Mouse (Mus musculus) olfactory bulb, adult 2 months (tissue): ENCODE measurements at regions not wholly inside any gene's neighbourhood (a gene's known extent, or its start where the extent isn't known, plus 50 kb on each side); places are given as distances from the start of the nearest gene placed in this dataset.

ENCODE experiments used
- H3K27ac ChIP-seq: fragments of 200-500 bp; 2 replicates; pipeline ENCODE4 v1.5.1; 2012; ENCODE audit warnings: low read depth, low read length; ENCODE audit not compliant: insufficient read depth
- H3K4me1 ChIP-seq: fragments of 200-500 bp; 2 replicates; pipeline ENCODE4 v1.6.1; 2012; ENCODE audit warnings: low read length; ENCODE audit not compliant: control insufficient read depth, insufficient read depth
- H3K4me3 ChIP-seq: fragments of 200-500 bp; 2 replicates; pipeline ENCODE4 v1.5.1; 2012; ENCODE audit warnings: mild to moderate bottlenecking, low read depth, low read length, moderate library complexity; ENCODE audit not compliant: insufficient read depth
- CTCF ChIP-seq: fragments of 200-500 bp; IDR thresholded peaks from 2 replicates; pipeline ENCODE4 v1.5.1; 2012; ENCODE audit warnings: low read depth, mild to moderate bottlenecking, low read length, moderate library complexity; ENCODE audit not compliant: insufficient read depth
- POLR2A ChIP-seq: fragments of 200-500 bp; IDR thresholded peaks from 2 replicates; pipeline ENCODE4 v1.6.1; 2012; ENCODE audit warnings: mild to moderate bottlenecking, low read depth, low read length, moderate library complexity; ENCODE audit not compliant: insufficient read depth
- WGBS: fragments of 180-500 bp; shearing (Covaris S2); methylation state at CpG from one replicate; pipeline ENCODE4 v1.1.7; 2018; 5-methylcytosine and 5-hydroxymethylcytosine counted together

DNA sequence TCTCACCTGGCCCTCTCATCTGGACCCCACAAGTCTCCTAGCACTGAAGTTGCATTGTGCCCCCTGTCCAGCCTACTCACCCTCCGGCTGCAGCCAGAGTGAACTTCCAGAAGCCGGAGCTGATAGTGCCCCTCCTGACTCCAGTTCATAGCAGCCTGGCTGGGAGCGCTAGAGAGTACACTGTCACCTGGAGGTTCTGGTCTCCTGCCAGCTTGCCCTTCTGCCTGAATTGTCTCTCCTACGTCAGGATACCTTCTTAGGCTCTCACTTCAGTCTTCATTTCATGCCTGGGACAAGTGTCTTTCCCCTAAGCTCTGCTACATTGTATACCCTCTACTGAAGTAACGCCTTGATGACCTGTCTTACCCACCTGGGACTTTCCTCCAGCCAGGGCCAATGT is 112.3 kb downstream of the Efnb1 start:
- H3K4me3 ChIP-seq, result no peak overlapping the region
- no peak overlapping the region for H3K27ac ChIP-seq
- no peaks in the 10 kb centered on the region for H3K4me1 ChIP-seq
- TF ChIP-seq CTCF, result no peak
- no peak for TF ChIP-seq POLR2A
- WGBS, result 95% methylated on average over 5 of the region's 5 CpGs

DNA sequence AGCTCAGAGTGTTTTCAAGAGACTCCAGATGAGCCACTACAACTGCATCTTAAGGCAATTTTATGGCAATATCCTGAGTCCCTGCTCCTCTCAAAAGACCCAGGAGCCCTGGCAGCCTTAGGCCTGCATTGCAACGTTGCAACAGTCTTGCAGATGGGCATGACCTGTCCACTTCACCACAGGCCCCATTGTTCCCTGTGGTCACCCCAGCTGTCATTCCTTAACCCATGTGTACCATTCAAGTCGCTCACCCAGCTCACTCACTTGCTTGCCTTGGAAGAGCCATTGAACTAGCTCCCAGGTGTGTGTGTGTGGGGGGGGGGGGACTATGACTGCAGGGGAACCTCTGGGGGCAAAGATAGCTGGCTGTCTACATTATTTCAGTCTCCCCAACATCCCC is 110.8 kb downstream of the Efnb1 start:
- Histone ChIP-seq H3K4me3 (no peak overlapping the region), H3K27ac (no peak overlapping the region), H3K4me1 (0 out of 2 replicates have a peak, but pooled peaks cover 2% of the 10 kb centered on the region)
- TF ChIP-seq CTCF (no peak), POLR2A (no peak)
- WGBS, result 77% methylated on average over 2 of the region's 2 CpGs

DNA sequence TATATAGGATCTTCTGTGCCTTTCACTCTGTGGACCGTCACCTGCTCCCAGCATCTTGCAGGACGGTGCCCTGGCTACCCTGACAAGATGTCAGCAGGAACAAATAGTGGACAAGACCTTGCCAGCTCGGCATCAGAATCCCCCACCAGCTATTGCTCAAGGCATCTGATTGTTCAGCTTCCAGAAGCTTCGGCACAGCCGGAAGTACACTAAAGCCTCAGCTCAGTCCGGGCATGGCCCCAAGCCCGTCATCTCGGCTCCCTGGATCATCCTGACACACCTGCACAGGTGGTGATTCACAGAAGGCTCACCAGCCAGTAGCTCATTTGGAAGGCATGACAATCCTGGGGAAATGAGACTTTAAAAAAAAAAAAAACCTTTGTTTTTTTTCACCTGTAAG is 110.1 kb downstream of the Efnb1 start:
- Histone ChIP-seq H3K4me1 (0 out of 2 replicates have a peak, but pooled peaks cover 2% of the 10 kb centered on the region), H3K27ac (no peak overlapping the region), H3K4me3 (no peak overlapping the region)
- TF ChIP-seq CTCF, result no peak
- no peak for TF ChIP-seq POLR2A
- WGBS, result 90% methylated on average over 8 of the region's 8 CpGs

DNA sequence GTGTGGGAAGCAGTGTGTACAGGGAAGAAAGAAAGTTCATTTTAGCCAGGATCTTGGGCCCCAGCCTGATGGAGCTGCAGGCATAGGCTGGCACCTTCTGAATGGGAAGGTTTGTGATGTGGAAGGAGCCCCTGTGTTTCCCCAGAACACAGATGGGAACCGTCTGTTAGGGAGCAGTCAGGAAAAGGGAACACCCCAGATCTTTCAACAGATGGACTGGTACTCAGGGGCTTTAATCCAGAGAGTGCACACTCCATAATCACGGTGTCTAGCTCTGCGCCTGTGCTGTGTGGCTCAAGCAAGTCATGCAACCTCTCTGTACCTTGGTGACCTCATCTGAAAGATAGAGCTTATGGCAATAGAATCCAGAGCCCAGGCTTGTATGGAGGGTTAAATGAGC is 109.6 kb downstream of the Efnb1 start:
- 0 out of 2 replicates have a peak, but pooled peaks cover 2% of the 10 kb centered on the region for H3K4me1 ChIP-seq
- no peak for TF ChIP-seq POLR2A
- no peak for TF ChIP-seq CTCF
- no peak overlapping the region for H3K4me3 ChIP-seq
- 87% methylated on average over 3 of the region's 3 CpGs for WGBS
- H3K27ac ChIP-seq, result no peak overlapping the region

DNA sequence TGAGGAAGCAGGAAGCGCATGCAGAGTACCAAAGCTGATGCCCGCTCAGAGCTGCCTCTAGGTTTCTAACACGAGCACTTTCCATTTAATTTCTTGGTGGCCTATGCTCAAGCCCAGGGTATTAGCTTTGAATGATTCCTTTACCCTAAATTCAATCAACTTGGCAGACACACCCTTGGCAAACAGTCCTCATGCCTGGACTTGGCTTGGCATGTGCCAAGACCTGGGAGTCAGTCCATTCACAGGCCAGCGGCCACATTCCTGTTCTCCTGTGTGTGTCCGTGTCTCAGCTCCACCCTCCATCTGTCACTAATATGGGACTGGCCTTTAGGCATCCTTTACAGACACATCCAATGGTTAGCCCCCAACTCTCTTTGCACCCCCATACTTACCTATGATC is 107.3 kb downstream of the Efnb1 start:
- WGBS, result 95% methylated on average over 5 of the region's 5 CpGs
- Histone ChIP-seq H3K4me1 (0 out of 2 replicates have a peak, but pooled peaks cover 2% of the 10 kb centered on the region), H3K4me3 (no peak overlapping the region), H3K27ac (no peak overlapping the region)
- no peak for TF ChIP-seq CTCF
- TF ChIP-seq POLR2A, result no peak

DNA sequence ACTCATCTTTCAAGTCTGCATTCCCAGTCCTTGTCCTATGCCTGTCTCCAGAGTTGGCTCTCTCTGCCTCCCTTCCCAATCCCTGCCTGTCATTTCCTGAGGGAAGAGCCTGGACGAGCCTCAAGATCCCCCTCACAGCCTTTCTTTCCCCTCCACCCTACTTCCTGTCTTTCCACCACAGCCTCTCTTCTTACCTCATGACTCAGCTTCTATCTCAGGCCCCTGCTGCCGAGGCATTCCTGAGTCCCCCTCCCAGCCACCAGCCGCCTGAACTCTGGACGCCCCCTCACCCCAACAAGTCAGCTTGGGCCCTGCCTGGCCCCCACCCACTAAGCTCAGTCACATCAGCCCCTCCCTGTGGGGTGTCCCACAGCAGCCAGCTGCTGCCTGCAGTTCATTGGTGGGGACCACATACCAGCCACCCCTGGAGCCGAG is 105.8 kb downstream of the Efnb1 start:
- no peak overlapping the region for H3K4me3 ChIP-seq
- TF ChIP-seq POLR2A, result no peak
- TF ChIP-seq CTCF, result no peak
- 64% methylated on average over 5 of the region's 5 CpGs for WGBS
- H3K4me1 ChIP-seq, result 0 out of 2 replicates have a peak, but pooled peaks cover 2% of the 10 kb centered on the region
- no peak overlapping the region for H3K27ac ChIP-seq

DNA sequence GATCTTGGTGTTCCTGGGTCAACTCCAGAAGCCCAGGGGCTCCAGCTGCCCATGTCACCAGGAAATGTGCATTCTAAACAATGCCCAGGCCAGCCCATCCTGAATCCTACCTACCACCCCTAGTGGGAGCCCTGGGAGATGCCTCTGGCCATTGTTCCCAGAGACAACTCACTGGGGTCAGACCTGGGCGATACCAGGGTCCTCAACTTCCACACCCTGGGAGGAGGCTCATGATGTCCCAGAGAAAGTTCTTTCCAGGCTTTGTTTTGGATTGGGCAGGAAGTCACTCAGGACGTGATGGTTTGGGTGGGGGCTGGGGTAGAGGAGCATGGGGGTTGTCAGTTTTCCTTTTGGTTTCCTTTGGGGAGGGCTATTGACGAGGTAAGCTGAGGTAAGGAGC is 97.1 kb downstream of the Efnb1 start:
- H3K4me1 ChIP-seq, result 0 out of 2 replicates have a peak, but pooled peaks cover 4% of the 10 kb centered on the region
- H3K27ac ChIP-seq, result no peak overlapping the region
- TF ChIP-seq POLR2A, result no peak
- no peak overlapping the region for H3K4me3 ChIP-seq
- 78% methylated on average over 3 of the region's 3 CpGs for WGBS

DNA sequence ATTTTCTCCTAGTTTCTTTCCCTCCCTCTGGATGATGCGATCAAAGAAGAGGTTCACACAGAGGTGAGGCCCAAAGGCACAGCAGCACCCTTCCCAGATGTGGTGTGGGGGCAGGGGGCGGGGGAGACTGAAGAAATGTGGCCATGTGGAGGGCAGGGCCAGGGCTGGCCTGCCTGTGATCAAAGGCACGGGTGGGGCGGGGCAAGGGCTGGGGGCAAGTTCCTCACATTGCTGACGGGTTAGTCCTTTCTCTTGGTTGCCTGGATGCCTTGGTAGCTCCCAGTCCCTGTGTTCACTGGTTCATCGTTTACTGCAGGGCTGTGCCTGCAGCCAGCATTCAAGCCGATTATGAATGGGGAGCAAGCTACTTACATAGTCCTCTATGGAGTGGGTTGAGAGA is 96.4 kb downstream of the Efnb1 start:
- TF ChIP-seq POLR2A (no peak), CTCF (no peak)
- Histone ChIP-seq H3K4me3 (no peak overlapping the region), H3K27ac (no peak overlapping the region), H3K4me1 (0 out of 2 replicates have a peak, but pooled peaks cover 4% of the 10 kb centered on the region)
- 59% methylated on average over 7 of the region's 7 CpGs for WGBS

DNA sequence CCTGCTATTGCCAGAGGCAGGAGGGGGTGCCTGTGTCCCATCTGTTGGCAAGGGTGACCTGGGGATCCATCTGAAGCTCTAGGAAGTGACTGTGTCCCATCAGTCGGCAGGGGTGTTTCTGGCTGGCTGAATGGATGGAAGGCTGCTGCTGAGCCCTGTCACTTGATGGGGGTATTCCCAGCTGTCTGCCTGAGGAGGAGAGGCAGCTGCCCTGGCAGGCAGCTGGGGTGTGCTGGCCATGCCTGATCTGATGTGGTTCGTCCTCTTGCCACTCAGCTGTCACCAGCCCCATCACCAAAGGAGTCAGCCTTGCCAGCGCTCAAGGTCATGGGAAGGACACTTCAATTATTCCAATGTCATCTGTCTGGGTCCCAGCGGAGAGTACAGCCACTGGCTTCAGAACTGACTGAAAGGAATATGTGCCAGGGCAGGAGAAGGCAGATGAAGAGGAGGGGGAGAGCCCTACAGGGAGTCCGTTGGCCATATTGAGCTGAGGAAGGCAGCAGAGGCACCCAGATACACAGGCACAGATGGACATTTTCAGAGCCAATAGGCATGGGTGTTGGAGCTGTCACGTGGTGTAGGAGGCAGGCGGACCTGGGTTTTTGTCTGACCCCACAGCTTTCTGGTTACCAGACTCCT is 89.3 kb downstream of the Efnb1 start:
- Histone ChIP-seq H3K27ac (no peak overlapping the region), H3K4me3 (no peak overlapping the region), H3K4me1 (peaks cover 8% of the 10 kb centered on the region)
- 60% methylated on average over 7 of the region's 7 CpGs for WGBS
- TF ChIP-seq CTCF, result no peak
- no peak for TF ChIP-seq POLR2A
